Mouse (Mus musculus) CH12.LX (cell line): ENCODE measurements around the gene Tmco3. TPM values are rescaled to one million over a fixed set of nuclear protein-coding genes. Genes with fewer than 3 reads are reported as not detected.

ENCODE experiments used
- DNase-seq: peaks from one replicate; pipeline ENCODE4 v3.0.0-alpha.2; 2013; ENCODE audit errors: extremely low read depth
- H3K27ac ChIP-seq: 2 replicates; pipeline ENCODE4 v1.5.1; 2012; ENCODE audit warnings: low read depth, mild to moderate bottlenecking, control low read depth, moderate library complexity; ENCODE audit not compliant: insufficient read depth
- H3K27me3 ChIP-seq: replicated peaks from 2 replicates; pipeline ENCODE3; 2012; ENCODE audit warnings: inconsistent platforms
- H3K36me3 ChIP-seq, 2 experiments: replicated peaks in 1 of 2; 2 replicates each; pipeline versions ENCODE3 to v1.6.1; 2012; ENCODE audit warnings: inconsistent platforms in 1 of 2, low read length in 1 of 2, mild to moderate bottlenecking in 1 of 2, mixed read lengths in 1 of 2, moderate library complexity in 1 of 2; ENCODE audit not compliant: control insufficient read depth in 1 of 2, insufficient read depth in 1 of 2
- H3K4me1 ChIP-seq, 2 experiments: 2 replicates each; pipeline ENCODE4 v1.6.1; 2012; ENCODE audit warnings: inconsistent platforms in 1 of 2, moderate library complexity in 1 of 2; ENCODE audit not compliant: insufficient read depth in 2 of 2, control insufficient read depth in 1 of 2
- H3K4me2 ChIP-seq: 2 replicates; pipeline ENCODE4 v1.6.1; 2012; ENCODE audit warnings: low read depth, mild to moderate bottlenecking, control low read depth; ENCODE audit not compliant: poor library complexity, insufficient read depth, severe bottlenecking
- H3K4me3 ChIP-seq, 3 experiments: fragments of 150-350 bp in 1 of 3; sonication (generic) in 1 of 3; replicated peaks in 1 of 3; 2 replicates each; pipeline versions ENCODE3 to v1.5.1; 2011 to 2012; ENCODE audit warnings: low read depth in 2 of 3, low read length in 2 of 3, mild to moderate bottlenecking in 2 of 3, moderate library complexity in 2 of 3, control low read depth in 1 of 3, improper control_type of control experiment in 1 of 3, inconsistent platforms in 1 of 3, mixed read lengths in 1 of 3; ENCODE audit not compliant: poor library complexity in 1 of 3
- H3K79me2 ChIP-seq: replicated peaks from 2 replicates; pipeline ENCODE4 v1.6.1; 2012; ENCODE audit warnings: mild to moderate bottlenecking, moderate library complexity; ENCODE audit not compliant: control insufficient read depth, poor library complexity, insufficient read depth, severe bottlenecking; ENCODE audit errors: extremely low read depth
- H3K9ac ChIP-seq: 2 replicates; pipeline ENCODE4 v1.6.1; 2012; ENCODE audit warnings: low read depth, mild to moderate bottlenecking, control low read depth, moderate library complexity; ENCODE audit not compliant: insufficient read depth
- H3K9me3 ChIP-seq: replicated peaks from 2 replicates; pipeline ENCODE3; 2012; ENCODE audit warnings: low read length, inconsistent platforms, mixed read lengths
- BHLHE40 ChIP-seq: IDR thresholded peaks from 2 replicates; pipeline ENCODE4 v1.6.1; 2011; ENCODE audit warnings: mild to moderate bottlenecking, low read depth, low read length, improper control_type of control experiment
- CHD2 ChIP-seq: IDR thresholded peaks from 2 replicates; pipeline ENCODE4 v1.6.1; 2011; ENCODE audit warnings: low read length, improper control_type of control experiment
- CTCF ChIP-seq, 2 experiments: IDR thresholded peaks in 1 of 2; conservative IDR thresholded peaks in 1 of 2; 2 replicates each; pipeline ENCODE4 v1.5.1; 2011 to 2012; ENCODE audit warnings: low read depth in 2 of 2, low read length in 2 of 2, improper control_type of control experiment in 1 of 2, inconsistent platforms in 1 of 2, mild to moderate bottlenecking in 1 of 2, moderate library complexity in 1 of 2
- GABPA ChIP-seq: IDR thresholded peaks from 2 replicates; pipeline ENCODE4 v1.6.1; 2012; ENCODE audit warnings: low read depth, low read length, improper control_type of control experiment, inconsistent platforms; ENCODE audit not compliant: insufficient replicate concordance
- HCFC1 ChIP-seq: IDR thresholded peaks from 2 replicates; pipeline ENCODE4 v1.6.1; 2012; ENCODE audit warnings: low read depth, mild to moderate bottlenecking, inconsistent platforms, low read length, improper control_type of control experiment
- JUN ChIP-seq: IDR thresholded peaks from 2 replicates; pipeline ENCODE4 v1.6.1; 2011; ENCODE audit warnings: low read depth, mild to moderate bottlenecking, low read length, improper control_type of control experiment, moderate library complexity; ENCODE audit not compliant: insufficient read depth
- JUND ChIP-seq: conservative IDR thresholded peaks from 2 replicates; pipeline ENCODE4 v1.6.1; 2011; ENCODE audit warnings: low read depth, low read length, improper control_type of control experiment
- KAT2A ChIP-seq: IDR thresholded peaks from 2 replicates; pipeline ENCODE4 v1.6.1; 2012; ENCODE audit warnings: low read length, improper control_type of control experiment, inconsistent platforms; ENCODE audit not compliant: insufficient replicate concordance
- MAFK ChIP-seq: IDR thresholded peaks from 2 replicates; pipeline ENCODE4 v1.6.1; 2011; ENCODE audit warnings: low read length, improper control_type of control experiment; ENCODE audit not compliant: insufficient replicate concordance
- MAX ChIP-seq: IDR thresholded peaks from 2 replicates; pipeline ENCODE4 v1.6.1; 2011; ENCODE audit warnings: low read length, improper control_type of control experiment
- NELFE ChIP-seq: IDR thresholded peaks from 2 replicates; pipeline ENCODE4 v1.6.1; 2011; ENCODE audit warnings: low read depth, low read length, improper control_type of control experiment
- PAX5 ChIP-seq: IDR thresholded peaks from 2 replicates; pipeline ENCODE4 v1.6.1; 2012; ENCODE audit warnings: low read length, inconsistent platforms, mixed read lengths
- POLR2AphosphoS2 ChIP-seq: IDR thresholded peaks from 2 replicates; pipeline ENCODE4 v1.6.1; 2011; ENCODE audit warnings: low read depth, low read length, improper control_type of control experiment
- RAD21 ChIP-seq: IDR thresholded peaks from 2 replicates; pipeline ENCODE4 v1.6.1; 2011; ENCODE audit warnings: low read depth, mild to moderate bottlenecking, low read length, improper control_type of control experiment, moderate library complexity
- TCF12 ChIP-seq: IDR thresholded peaks from 2 replicates; pipeline ENCODE4 v1.6.1; 2014; ENCODE audit warnings: low read depth, mild to moderate bottlenecking, inconsistent platforms, low read length, improper control_type of control experiment
- USF1 ChIP-seq: IDR thresholded peaks from 2 replicates; pipeline ENCODE4 v1.6.1; 2014; ENCODE audit warnings: low read depth, mild to moderate bottlenecking, inconsistent platforms, low read length, improper control_type of control experiment
- ZKSCAN1 ChIP-seq: IDR thresholded peaks from 2 replicates; pipeline ENCODE4 v1.6.1; 2012; ENCODE audit warnings: low read depth, inconsistent platforms, low read length, improper control_type of control experiment, borderline replicate concordance
- ZMIZ1 ChIP-seq: IDR thresholded peaks from 2 replicates; pipeline ENCODE4 v1.6.1; 2012; ENCODE audit warnings: low read depth, mild to moderate bottlenecking, inconsistent platforms, low read length, improper control_type of control experiment
- dilution Hi-C: fragments of 300-500 bp; cut with MboI; formaldehyde crosslinking; loops from 2 replicates; pipeline ENCODE4 v1.14.3; 2020; ENCODE audit warnings: low sequenced_read_pairs; ENCODE audit not compliant: extremely low pct_unique_long_range_greater_than_20kb, extremely low pct_ligation_motif_present
- in situ Hi-C: fragments of 300-500 bp; cut with MboI; formaldehyde crosslinking; loops from 3 replicates; pipeline ENCODE4 v1.14.3; 2019; ENCODE audit warnings: low sequenced_read_pairs, low pct_ligation_motif_present, low pct_unique_long_range_greater_than_20kb, mixed read lengths
- polyA plus RNA-seq: library from polyadenylated mRNA; unstranded; fragments of >175 nt; gene quantifications from 2 replicates; pipeline ENCODE4 v1.2.1, GENCODE M21; 2012; ENCODE audit warnings: low read depth; ENCODE audit not compliant: insufficient read length
- total RNA-seq, 2 experiments: library from RNA; depleted of rRNA; stranded (reverse); fragments of 300-350 nt in 1 of 2; fragments of >200 nt in 1 of 2; gene quantifications; 2 replicates each; pipeline ENCODE4 v1.2.3; 2012 to 2014

Tmco3 gene
- total and polyA plus RNA-seq, 3 experiments, result 7.3 to 15.1 (median 10.1) TPM

DNA sequence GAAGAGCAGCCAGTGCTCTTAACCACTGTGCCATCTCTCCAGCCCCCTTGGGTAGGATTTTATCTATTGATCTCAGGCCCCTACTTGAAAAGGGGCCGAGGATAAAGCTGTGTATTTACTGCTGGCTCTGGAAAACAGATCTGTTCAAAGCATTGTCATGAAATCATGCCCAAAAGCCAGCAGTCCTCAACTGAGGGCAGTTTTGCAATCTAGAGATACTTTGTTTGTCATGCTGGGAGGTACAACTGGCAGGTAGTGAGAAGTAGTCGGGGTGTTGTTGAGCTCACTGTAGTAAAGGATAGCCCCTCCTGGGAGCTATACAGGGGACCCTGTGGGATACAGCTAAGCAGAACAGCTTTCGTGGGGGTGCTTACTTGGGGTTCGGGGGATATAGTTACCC, 65.9 kb downstream of the Tmco3 start:
- peaks cover 27 to 54% of the 10 kb centered on the region in 2 experiments for H3K4me1 ChIP-seq
- no peaks in the 10 kb centered on the region for H3K27me3 ChIP-seq
- peaks cover 81% of the 10 kb centered on the region for H3K79me2 ChIP-seq
- no peak overlapping the region for H3K4me2 ChIP-seq
- no peak overlapping the region for H3K27ac ChIP-seq
- in situ Hi-C loops (no loop called here), dilution Hi-C loops (no loop called here)
- H3K9ac ChIP-seq, result no peak overlapping the region
- H3K4me3 ChIP-seq, result no peak overlapping the region
- H3K9me3 ChIP-seq, result no peaks in the 10 kb centered on the region
- DNase-seq, result no peak
- TF ChIP-seq HCFC1 (no peak), KAT2A (no peak), JUN (no peak), BHLHE40 (no peak), ZKSCAN1 (no peak), CHD2 (no peak), PAX5 (no peak)
- peaks cover 94 to 99% of the 10 kb centered on the region in 2 experiments for H3K36me3 ChIP-seq

DNA sequence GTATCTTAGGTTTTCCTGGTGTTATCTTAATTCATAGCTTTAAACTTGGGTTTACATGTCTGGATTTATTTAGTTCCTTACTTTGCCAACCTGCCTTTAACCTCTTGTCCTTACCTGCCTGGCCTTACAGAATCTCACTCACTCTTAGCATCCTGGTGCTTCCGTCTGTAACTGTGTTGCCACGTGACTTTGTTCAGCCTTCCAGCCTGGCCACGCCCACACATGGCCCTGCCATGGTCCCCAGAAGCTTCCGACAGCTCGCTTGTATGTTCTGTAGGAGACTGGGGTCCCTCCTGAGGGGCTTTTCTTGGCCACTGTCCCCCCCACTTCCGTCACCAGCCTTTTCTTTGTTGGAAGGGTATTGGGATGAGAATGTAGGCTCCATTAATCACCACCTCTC, 68.2 kb downstream of the Tmco3 start:
- H3K9me3 ChIP-seq, result peaks cover 7% of the 10 kb centered on the region
- no peak overlapping the region for H3K4me2 ChIP-seq
- no peak for DNase-seq
- no peaks in the 10 kb centered on the region for H3K27me3 ChIP-seq
- no peak for TF ChIP-seq CTCF (conservative IDR thresholded peaks at IDR 0.05 in 1 of 2, IDR thresholded peaks at IDR 0.05 in 1 of 2; ENCODE audit: low read depth in 2 of 2, low read length in 2 of 2)
- TF ChIP-seq RAD21, result no peak
- no peak for TF ChIP-seq PAX5
- no peak for TF ChIP-seq ZMIZ1
- no peak for TF ChIP-seq MAX
- no peak for TF ChIP-seq GABPA
- H3K9ac ChIP-seq, result no peak overlapping the region
- peaks cover 95 to 99% of the 10 kb centered on the region in 2 experiments for H3K36me3 ChIP-seq
- H3K4me3 ChIP-seq, result no peak overlapping the region
- H3K4me1 ChIP-seq, result peaks cover 12 to 31% of the 10 kb centered on the region in 2 experiments
- dilution Hi-C loops, result no loop called here
- H3K27ac ChIP-seq, result no peak overlapping the region
- in situ Hi-C loops, result no loop called here
- H3K79me2 ChIP-seq, result peaks cover 75% of the 10 kb centered on the region

DNA sequence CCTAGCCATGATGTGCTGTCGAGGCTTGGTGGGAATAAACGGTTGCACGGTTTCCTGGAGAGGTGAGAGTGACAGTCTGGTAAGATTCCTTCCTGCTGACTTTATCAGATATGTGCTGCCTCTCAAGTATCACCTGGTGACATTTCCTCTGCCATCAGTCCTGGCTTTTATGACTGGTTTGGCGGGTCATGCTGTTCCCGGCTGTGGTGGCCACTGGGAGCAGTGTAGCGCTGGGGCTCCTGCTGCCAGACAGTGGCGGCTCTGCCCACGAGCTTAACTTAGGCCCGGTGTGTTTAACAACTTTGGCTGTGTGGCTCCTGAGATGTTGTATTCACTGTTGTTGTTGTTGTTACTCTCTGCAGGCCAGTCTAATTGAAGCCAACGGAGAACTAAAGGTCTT, 68.7 kb downstream of the Tmco3 start:
- dilution Hi-C loops (no loop called here), in situ Hi-C loops (no loop called here)
- Histone ChIP-seq H3K4me2 (no peak overlapping the region), H3K9ac (no peak overlapping the region), H3K27me3 (no peaks in the 10 kb centered on the region), H3K36me3 (peaks cover 95 to 99% of the 10 kb centered on the region in 2 experiments), H3K27ac (no peak overlapping the region), H3K79me2 (peaks cover 74% of the 10 kb centered on the region), H3K9me3 (peaks cover 12% of the 10 kb centered on the region), H3K4me1 (peaks cover 8 to 26% of the 10 kb centered on the region in 2 experiments), H3K4me3 (no peak overlapping the region)
- TF ChIP-seq NELFE (no peak), JUND (no peak), RAD21 (no peak), BHLHE40 (no peak), HCFC1 (no peak), USF1 (no peak), TCF12 (no peak), MAFK (no peak), POLR2AphosphoS2 (no peak)
- no peak for DNase-seq
